17 mouse cellular contexts compared by ENCODE assay signal in the genomic region with DNA sequence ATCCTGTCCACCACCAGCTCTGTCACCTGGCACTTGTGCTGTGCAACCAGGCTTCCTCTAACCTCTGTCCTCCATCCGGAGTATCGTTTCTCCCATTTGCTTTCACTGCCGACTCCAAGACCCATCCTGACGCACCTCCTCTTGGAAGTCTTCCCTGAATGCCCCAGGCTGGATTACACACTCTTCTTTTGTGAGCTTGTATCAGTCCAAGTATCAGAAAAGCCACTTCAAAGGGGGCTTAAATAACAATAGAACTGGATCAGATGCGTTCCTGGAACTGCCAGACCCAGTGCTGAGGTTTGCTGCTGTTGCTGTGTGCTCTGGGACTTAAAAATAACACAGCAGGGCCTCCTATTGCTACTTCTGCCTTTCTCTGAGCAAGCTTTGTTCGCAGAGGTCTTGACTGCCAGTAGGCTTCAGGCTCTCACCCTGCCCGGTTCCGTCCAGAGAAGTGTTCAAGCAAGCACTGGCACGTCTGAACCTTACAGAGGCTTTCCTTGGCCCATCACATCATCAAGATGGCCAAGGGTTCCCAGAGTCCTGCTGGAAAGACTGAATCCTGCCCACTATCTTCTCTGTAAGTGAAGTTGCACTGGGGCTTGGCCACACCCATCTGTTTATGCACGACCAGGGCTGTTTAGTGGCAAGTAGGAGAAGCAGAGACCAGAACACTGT.
"Had no signal": no experiment of that assay in that cellular context is flagged by ENCODE, and none has a peak within 500 bp of the region (broad histone marks: within the 10 kb centered on the region; RNA-seq: fewer than 3 reads in every experiment).

No protein-coding gene starts in this region.

- DNase-seq: kidney, postnatal 36 days; layer of hippocampus, adult 9-11 months; layer of hippocampus, postnatal 36 days; liver; liver, embryonic 13.5 days; liver, postnatal 0 days; lung, postnatal 14 days; retina, postnatal 1 day; thymus, adult 2 months; thymus, postnatal 25 days had no signal

- H3K27me3 ChIP-seq: liver, embryonic 13.5 days; lung, embryonic 15.5 days; midbrain, embryonic 13.5 days; stomach, embryonic 15.5 days had no signal

- ATAC-seq: liver, postnatal 0 days; midbrain, embryonic 13.5 days had no signal

- H3K4me3 ChIP-seq: limb, embryonic 12.5 days; liver, embryonic 13.5 days; lung, embryonic 15.5 days; megakaryocyte, embryonic 14.5 days; midbrain, embryonic 13.5 days; neural tube, embryonic 13.5 days; stomach, embryonic 15.5 days had no signal

- H3K9me3 ChIP-seq: liver, embryonic 13.5 days; lung, embryonic 15.5 days; megakaryocyte, embryonic 14.5 days; midbrain, embryonic 13.5 days; neural tube, embryonic 13.5 days; stomach, embryonic 15.5 days had no signal

- H3K9ac ChIP-seq: limb, embryonic 12.5 days; liver, embryonic 13.5 days; liver, postnatal 0 days; lung, embryonic 15.5 days; midbrain, embryonic 13.5 days; neural tube, embryonic 13.5 days; stomach, embryonic 15.5 days had no signal

- H3K27ac ChIP-seq: limb, embryonic 12.5 days; liver, embryonic 13.5 days; lung, embryonic 15.5 days; macrophage; midbrain, embryonic 13.5 days; neural tube, embryonic 13.5 days; stomach, embryonic 15.5 days had no signal

- H3K36me3 ChIP-seq: limb, embryonic 12.5 days; liver, embryonic 13.5 days; lung, embryonic 15.5 days; midbrain, embryonic 13.5 days; neural tube, embryonic 13.5 days; stomach, embryonic 15.5 days had no signal

- H3K4me2 ChIP-seq: limb, embryonic 12.5 days; liver, embryonic 13.5 days; lung, embryonic 15.5 days; midbrain, embryonic 13.5 days; neural tube, embryonic 13.5 days; stomach, embryonic 15.5 days had no signal
